Mouse (Mus musculus): Measurements from ENCODE around the gene Socs5.

DNA sequence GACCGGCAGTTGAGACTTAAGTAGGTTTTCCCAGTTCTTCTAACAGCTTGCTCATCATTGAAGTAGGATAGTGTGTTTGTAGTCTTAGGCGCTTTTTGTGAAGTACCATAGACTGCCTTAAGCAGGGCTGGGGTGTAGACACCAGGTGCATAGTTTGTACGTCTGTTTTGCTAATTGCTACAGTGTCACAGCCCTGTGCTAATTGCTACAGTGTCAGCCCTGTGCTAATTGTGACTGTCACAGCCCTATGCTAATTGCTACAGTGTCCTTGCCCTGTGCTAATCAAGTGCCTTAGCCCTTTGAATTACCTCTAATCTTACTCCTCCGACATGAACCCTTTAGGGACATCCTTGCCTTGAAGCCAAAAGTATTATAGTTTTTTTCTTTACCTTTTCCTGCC, 24.8 kb downstream of the Socs5 start:
- TF ChIP-seq CTCF (IDR thresholded peaks at IDR 0.05; ENCODE audit: control insufficient read depth, insufficient read depth, insufficient replicate concordance, low read depth, low read length) (no peak), POLR2A (IDR thresholded peaks at IDR 0.05; ENCODE audit: control insufficient read depth, low read depth, low read length) (no peak)

Data from testis, adult 2 months (tissue).